Mouse (Mus musculus) brain, embryonic 14.5 days (tissue): ENCODE measurements around the gene Psenen.

ENCODE experiments used
- CTCF ChIP-seq: fragments of 200-500 bp; IDR thresholded peaks from 2 replicates; pipeline ENCODE4 v1.5.1; 2012; ENCODE audit warnings: inconsistent platforms, mild to moderate bottlenecking, moderate library complexity, borderline replicate concordance; ENCODE audit not compliant: insufficient read depth, insufficient read length; ENCODE audit errors: extremely low read depth
- POLR2A ChIP-seq: fragments of 200-500 bp; IDR thresholded peaks from 2 replicates; pipeline ENCODE4 v1.6.1; 2012; ENCODE audit warnings: mild to moderate bottlenecking, inconsistent platforms, borderline replicate concordance; ENCODE audit not compliant: poor library complexity, insufficient read depth, insufficient read length, severe bottlenecking; ENCODE audit errors: extremely low read depth

- no peak for TF ChIP-seq CTCF
- TF ChIP-seq POLR2A: no peak
Measured at GRCm38 (mm10) chr7:30544327-30544726, 19.1 kb downstream of the Psenen start.
